Mouse (Mus musculus) kidney, postnatal 36 days (tissue): ENCODE results near the gene Olfr705.
"Not testable (repeated sequence)": the region's sequence is repeated elsewhere in the genome, so short reads cannot be mapped to it uniquely, and the experiment has no call there.

ENCODE experiments used
- DNase-seq, 2 experiments: peaks; one replicate each; pipeline ENCODE4 v3.0.0; 2021 to 2022; ENCODE audit warnings: mixed read lengths in 2 of 2

The Olfr705 gene

DNA sequence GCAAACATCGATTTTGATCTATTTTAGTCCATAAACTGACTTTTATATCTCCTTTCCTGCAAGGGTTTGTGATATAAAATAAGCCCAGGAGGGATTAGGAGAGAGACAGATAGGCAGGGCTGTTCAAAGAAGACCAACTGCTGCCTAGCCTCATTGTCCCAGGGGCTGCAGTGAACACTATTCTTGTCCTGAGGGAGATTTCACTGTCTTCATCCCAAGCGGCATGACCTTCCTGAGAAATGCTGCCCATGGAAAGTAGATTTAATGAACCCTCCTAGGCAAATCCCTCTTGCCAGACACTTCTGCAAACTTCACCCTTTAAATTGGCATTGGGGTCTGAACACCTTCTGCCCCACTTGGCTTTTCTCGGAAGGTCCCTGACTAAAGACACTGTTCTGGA, at the start of gene Olfr705:
Gene Olfr705, minus strand, starts transcription at position 101 of the 400 bp plus-strand sequence.
- no peak for DNase-seq

DNA sequence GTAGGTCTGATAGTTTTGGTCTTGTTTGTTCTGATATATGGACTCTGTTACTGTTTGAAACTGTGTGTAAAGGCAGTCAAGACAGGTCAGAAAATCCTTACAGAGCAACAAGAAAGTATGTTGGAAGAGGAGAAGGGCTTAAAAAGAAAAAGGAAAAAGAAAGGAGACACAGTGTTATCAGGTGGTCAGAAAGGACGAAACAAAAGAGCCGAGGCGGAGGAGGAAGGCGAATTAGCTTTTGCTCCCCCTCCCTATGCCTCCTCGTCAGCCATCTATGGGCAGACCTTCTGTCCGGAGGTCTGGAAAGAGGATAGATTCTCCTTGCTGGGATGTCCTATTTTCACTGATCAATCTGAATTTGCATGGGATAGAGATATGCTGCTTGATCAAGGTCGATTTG, 44.3 kb upstream of the Olfr705 start:
- DNase-seq: not testable (repeated sequence)

DNA sequence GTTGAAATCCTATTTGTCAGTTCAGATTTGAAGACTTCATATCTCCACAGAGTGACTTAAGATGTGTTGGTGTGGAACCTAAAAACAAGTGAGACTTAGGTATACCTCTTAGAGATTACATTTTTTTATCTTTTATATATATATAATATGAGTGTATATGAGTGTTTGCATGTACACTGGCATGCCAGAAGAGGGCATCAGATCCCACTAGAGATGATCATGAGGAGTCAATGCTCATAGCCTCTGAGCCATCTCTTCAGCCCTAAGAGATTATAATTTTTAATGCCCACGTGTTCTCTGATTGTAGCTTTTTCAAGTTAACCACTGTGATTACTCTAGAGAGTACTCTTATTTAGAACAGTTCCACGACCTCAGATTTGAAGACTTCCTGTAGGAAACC, 31.0 kb upstream of the Olfr705 start, which contains the start of gene Olfr1532-ps1:
Gene Olfr1532-ps1, plus strand, starts transcription at position 326 of the 400 bp plus-strand sequence.
- DNase-seq: no peak

DNA sequence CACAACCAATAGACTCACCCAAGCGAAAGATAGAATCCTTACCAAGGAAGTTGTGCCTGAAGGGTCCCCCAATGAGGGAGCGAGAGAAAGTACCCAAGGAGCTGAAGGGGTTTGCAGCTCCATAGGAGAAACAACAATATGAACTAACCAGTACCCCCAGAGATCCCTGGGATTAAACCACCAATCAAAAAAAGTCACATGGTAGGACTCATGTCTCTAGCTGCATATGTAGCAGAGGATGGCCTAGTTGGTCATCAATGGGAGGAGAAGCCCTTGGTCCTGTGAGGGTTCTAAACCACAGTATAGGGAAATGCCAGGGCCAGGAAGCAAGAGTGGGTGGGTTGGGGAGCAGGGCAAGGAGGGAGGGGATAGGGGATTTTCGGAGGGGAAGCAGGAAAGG, 24.4 kb upstream of the Olfr705 start, which contains the start of gene Olfr707:
Gene Olfr707, minus strand, starts transcription at position 101 of the 400 bp plus-strand sequence.
- not testable (repeated sequence) for DNase-seq

DNA sequence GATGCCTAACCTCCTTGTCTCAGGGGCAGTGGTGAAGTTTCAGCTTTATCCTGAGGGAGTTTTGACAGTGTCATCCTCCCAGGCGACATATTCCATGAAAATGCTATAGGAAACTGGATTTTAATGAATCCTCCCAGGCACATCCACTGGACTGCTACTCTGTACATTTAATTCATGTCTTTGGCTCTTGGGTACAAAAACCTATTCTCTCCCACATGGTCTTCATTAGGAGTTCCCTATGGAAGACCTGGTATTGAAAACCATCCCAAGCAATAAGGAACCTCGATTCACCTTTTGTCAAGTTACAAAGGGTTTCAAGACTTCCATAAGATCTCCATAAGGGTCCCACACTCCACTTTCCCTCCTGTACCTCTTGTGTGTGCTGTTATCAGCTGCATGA, 11.4 kb upstream of the Olfr705 start, which contains the start of gene Olfr706:
Gene Olfr706, minus strand, starts transcription at position 101 of the 400 bp plus-strand sequence.
- no peak for DNase-seq

DNA sequence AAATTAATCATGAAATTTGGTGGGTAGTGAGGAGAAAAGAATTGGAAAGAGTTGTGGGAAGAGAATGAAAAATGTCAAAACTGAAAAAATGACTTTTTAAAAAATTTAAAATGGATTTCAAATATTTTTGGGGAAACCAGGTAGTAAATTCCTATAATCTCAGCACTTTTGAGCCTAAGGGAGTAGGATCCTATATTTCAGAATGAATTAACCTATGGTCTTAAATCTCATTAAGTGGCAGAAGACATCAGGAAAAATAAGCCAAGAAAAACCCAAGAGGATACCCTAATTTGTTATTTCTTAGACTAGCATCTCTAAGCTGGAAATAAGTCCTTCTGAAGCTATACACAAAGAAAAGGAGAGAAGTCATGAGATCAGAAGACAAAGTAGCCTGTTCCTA, 13.8 kb downstream of the Olfr705 start, which contains the start of gene Olfr704:
Gene Olfr704, plus strand, starts transcription at position 301 of the 400 bp plus-strand sequence.
- DNase-seq: no peak

DNA sequence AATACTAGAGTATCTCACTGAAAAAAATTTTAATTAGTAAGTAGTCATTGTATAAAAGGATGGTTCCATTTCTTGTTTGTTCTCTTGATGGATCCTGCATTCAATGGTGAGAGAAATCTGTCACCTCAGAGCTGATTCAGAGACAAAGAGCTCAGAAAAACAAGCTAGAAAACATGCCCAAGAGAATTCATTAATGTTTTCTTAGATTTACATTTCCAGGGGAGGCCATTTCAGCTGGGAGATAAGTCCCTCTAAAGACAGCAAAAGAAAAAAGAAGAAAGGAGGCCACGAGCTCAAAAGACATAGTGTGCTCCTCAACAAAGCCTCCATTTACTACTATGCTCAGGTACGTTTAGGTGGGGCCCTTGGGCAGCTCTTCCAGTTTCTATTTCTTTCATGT, 33.6 kb downstream of the Olfr705 start, which contains the start of gene Olfr703:
Gene Olfr703, plus strand, starts transcription at position 301 of the 400 bp plus-strand sequence.
- no peak for DNase-seq

DNA sequence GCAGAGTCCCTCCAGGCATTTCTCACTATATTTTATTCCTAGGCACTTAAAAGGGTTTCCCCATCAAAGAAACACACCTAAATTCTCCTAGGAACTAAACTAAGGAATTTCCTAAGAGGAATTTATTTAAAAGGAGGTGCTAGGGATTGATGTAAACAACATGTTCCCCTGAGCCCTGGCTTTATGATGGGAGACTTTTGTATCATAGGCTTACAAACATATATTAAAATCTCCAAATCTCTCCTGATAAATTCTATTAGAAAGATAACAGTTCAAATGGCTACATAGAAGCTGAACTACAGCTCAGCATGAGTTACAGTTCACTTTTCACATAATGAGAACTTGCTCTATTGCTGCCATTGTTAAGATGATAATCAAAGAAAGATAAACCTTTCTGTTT, 42.9 kb downstream of the Olfr705 start, which contains the start of gene Olfr702:
Gene Olfr702, minus strand, starts transcription at position 101 of the 400 bp plus-strand sequence.
- DNase-seq: no peak
